Mouse (Mus musculus): ENCODE results near the gene Tex14. TPM values are rescaled to one million over a fixed set of nuclear protein-coding genes. Genes with fewer than 3 reads are reported as not detected.

Tex14 gene
- polyA plus RNA-seq, 1 experiment from 2014 or later, result not detected

DNA sequence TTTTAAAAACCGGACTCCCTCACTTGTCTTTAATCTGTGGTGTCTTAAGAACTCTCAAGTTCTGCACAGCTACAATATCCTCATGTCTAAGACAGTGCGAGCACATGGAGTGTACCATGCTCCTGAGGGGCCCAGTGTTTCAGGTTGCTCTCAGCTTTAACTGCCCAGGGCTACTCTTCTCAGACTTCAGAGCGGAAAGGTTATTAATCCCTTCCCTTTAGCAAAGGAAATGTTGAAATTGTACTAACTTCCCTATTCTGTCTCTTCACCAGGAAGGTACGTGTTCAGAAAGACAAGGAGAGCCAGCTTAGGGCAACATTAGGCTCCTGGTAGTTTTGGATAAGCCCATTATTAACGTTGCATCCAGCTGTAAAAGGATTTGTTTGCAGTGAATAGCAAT is 118.6 kb downstream of the Tex14 start:
- no peaks in the 10 kb centered on the region for H3K27me3 ChIP-seq (ENCODE audit: control insufficient read depth, insufficient read depth, low read length)
- no peak overlapping the region for H3K4me2 ChIP-seq (replicated peaks; ENCODE audit: low read depth, low read length)
- no peaks in the 10 kb centered on the region for H3K36me3 ChIP-seq (ENCODE audit: control insufficient read depth, insufficient read depth, low read length)
- no peak overlapping the region for H3K27ac ChIP-seq (ENCODE audit: low read depth, low read length)
- no peak for DNase-seq (ENCODE audit: low spot score)
- H3K9me3 ChIP-seq (ENCODE audit: control insufficient read depth, low read length), result no peaks in the 10 kb centered on the region
- WGBS, result 73% methylated on average over 5 of the region's 5 CpGs
- no peak for ATAC-seq (ENCODE audit: low FRiP score)
- no peak overlapping the region for H3K4me3 ChIP-seq (ENCODE audit: low read depth, low read length)
- H3K9ac ChIP-seq (ENCODE audit: low read depth, low read length), result no peak overlapping the region
- no peaks in the 10 kb centered on the region for H3K4me1 ChIP-seq (replicated peaks; ENCODE audit: control insufficient read depth, insufficient read depth, low read length)

DNA sequence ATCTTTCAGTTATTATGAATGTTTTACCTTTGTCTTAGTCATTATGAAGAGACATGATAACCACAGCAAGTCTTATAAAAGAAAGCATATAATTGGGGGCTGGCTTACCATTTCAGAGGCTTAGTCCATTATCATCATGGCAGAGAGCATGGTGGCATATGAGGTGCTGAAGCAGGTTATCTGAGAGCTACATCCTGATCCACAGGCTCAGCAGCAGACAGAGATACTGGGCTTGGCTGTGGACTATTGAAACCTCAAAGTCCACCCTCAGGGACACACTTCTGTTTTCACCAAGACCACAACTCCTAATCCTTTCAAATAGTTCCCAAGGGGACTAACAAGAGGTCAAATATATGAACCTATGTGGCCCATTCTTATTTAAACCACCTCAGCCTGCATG is 119.1 kb downstream of the Tex14 start:
- DNase-seq (ENCODE audit: low spot score) (no peak), ATAC-seq (ENCODE audit: low FRiP score) (no peak)
- H3K4me1 ChIP-seq (replicated peaks; ENCODE audit: control insufficient read depth, insufficient read depth, low read length), result no peaks in the 10 kb centered on the region
- no peak overlapping the region for H3K9ac ChIP-seq (ENCODE audit: low read depth, low read length)
- no peaks in the 10 kb centered on the region for H3K27me3 ChIP-seq (ENCODE audit: control insufficient read depth, insufficient read depth, low read length)
- no peaks in the 10 kb centered on the region for H3K36me3 ChIP-seq (ENCODE audit: control insufficient read depth, insufficient read depth, low read length)
- no peak overlapping the region for H3K4me2 ChIP-seq (replicated peaks; ENCODE audit: low read depth, low read length)
- H3K27ac ChIP-seq (ENCODE audit: low read depth, low read length), result no peak overlapping the region
- H3K9me3 ChIP-seq (ENCODE audit: control insufficient read depth, low read length), result no peaks in the 10 kb centered on the region
- H3K4me3 ChIP-seq (ENCODE audit: low read depth, low read length), result no peak overlapping the region

- no peak overlapping the region for H3K4me2 ChIP-seq (replicated peaks; ENCODE audit: low read depth, low read length)
- H3K4me3 ChIP-seq (ENCODE audit: low read depth, low read length), result no peak overlapping the region
- no peaks in the 10 kb centered on the region for H3K4me1 ChIP-seq (replicated peaks; ENCODE audit: control insufficient read depth, insufficient read depth, low read length)
- H3K9me3 ChIP-seq (ENCODE audit: control insufficient read depth, low read length), result no peaks in the 10 kb centered on the region
- DNase-seq (ENCODE audit: low spot score) (no peak), ATAC-seq (ENCODE audit: low FRiP score) (no peak)
- no peaks in the 10 kb centered on the region for H3K36me3 ChIP-seq (ENCODE audit: control insufficient read depth, insufficient read depth, low read length)
- H3K27ac ChIP-seq (ENCODE audit: low read depth, low read length), result no peak overlapping the region
- no peaks in the 10 kb centered on the region for H3K27me3 ChIP-seq (ENCODE audit: control insufficient read depth, insufficient read depth, low read length)
- H3K9ac ChIP-seq (ENCODE audit: low read depth, low read length), result no peak overlapping the region
These were observed 119.9 kb downstream of the Tex14 start for GRCm38 (mm10) chr11:87524780-87525179.

DNA sequence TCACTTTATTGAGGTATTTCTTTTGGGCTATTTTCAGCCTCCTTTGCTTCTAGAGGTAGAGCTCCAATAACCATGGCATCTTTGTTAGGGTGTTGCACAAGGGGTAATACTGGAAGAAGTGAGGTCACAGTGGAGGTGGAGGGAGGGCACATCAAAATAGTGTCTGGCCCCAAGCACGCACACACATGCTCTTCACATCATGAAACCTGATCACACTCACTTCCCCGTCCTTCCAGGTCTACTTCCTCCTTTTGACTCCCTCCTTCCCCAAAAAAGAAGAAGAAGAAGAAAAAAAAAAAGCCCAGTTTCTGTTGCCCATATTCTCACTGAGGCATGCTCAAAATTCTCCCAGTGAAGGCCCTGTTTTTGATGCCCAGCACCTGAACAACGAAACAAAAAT is 122.5 kb downstream of the Tex14 start:
- no peaks in the 10 kb centered on the region for H3K9me3 ChIP-seq (ENCODE audit: control insufficient read depth, low read length)
- H3K27ac ChIP-seq (ENCODE audit: low read depth, low read length), result no peak overlapping the region
- no peaks in the 10 kb centered on the region for H3K4me1 ChIP-seq (replicated peaks; ENCODE audit: control insufficient read depth, insufficient read depth, low read length)
- DNase-seq (ENCODE audit: low spot score), result no peak
- ATAC-seq (ENCODE audit: low FRiP score), result no peak
- no peaks in the 10 kb centered on the region for H3K36me3 ChIP-seq (ENCODE audit: control insufficient read depth, insufficient read depth, low read length)
- no peaks in the 10 kb centered on the region for H3K27me3 ChIP-seq (ENCODE audit: control insufficient read depth, insufficient read depth, low read length)
- no peak overlapping the region for H3K9ac ChIP-seq (ENCODE audit: low read depth, low read length)
- no peak overlapping the region for H3K4me3 ChIP-seq (ENCODE audit: low read depth, low read length)
- WGBS, result 60% methylated on average over 3 of the region's 3 CpGs
- no peak overlapping the region for H3K4me2 ChIP-seq (replicated peaks; ENCODE audit: low read depth, low read length)

- 64% methylated on average over 4 of the region's 4 CpGs for WGBS
- Histone ChIP-seq H3K9ac (ENCODE audit: low read depth, low read length) (no peak overlapping the region), H3K4me1 (replicated peaks; ENCODE audit: control insufficient read depth, insufficient read depth, low read length) (no peaks in the 10 kb centered on the region), H3K4me3 (ENCODE audit: low read depth, low read length) (no peak overlapping the region), H3K27me3 (ENCODE audit: control insufficient read depth, insufficient read depth, low read length) (no peaks in the 10 kb centered on the region), H3K4me2 (replicated peaks; ENCODE audit: low read depth, low read length) (no peak overlapping the region), H3K9me3 (ENCODE audit: control insufficient read depth, low read length) (no peaks in the 10 kb centered on the region), H3K27ac (ENCODE audit: low read depth, low read length) (no peak overlapping the region), H3K36me3 (ENCODE audit: control insufficient read depth, insufficient read depth, low read length) (no peaks in the 10 kb centered on the region)
- ATAC-seq (ENCODE audit: low FRiP score), result no peak
- DNase-seq (ENCODE audit: low spot score), result peak; percentile 5
These were observed 123.1 kb downstream of the Tex14 start for GRCm38 (mm10) chr11:87527990-87528389.

DNA sequence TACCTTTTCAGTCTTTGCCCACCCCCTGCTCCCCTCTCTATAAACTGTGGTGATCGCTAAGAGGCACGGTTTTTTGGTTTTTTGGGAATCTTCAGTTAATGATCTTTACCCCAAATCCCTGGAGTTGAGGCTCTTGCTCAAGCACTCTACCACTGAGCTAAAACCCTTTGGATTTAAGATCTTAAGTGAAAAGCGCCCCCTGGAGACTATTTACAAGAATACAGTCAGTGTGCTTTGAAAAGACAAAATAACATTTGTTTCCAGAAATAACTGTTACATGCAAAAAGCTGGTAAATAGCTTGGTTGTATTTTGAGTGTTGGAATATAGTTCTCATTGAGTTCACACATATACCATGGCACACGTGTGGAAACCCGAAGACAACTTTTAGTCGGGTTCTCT is 126.8 kb downstream of the Tex14 start:
- H3K4me3 ChIP-seq (ENCODE audit: low read depth, low read length), result no peak overlapping the region
- no peak overlapping the region for H3K27ac ChIP-seq (ENCODE audit: low read depth, low read length)
- no peak overlapping the region for H3K9ac ChIP-seq (ENCODE audit: low read depth, low read length)
- no peaks in the 10 kb centered on the region for H3K36me3 ChIP-seq (ENCODE audit: control insufficient read depth, insufficient read depth, low read length)
- peak; percentile 25 for DNase-seq (ENCODE audit: low spot score)
- no peaks in the 10 kb centered on the region for H3K9me3 ChIP-seq (ENCODE audit: control insufficient read depth, low read length)
- H3K27me3 ChIP-seq (ENCODE audit: control insufficient read depth, insufficient read depth, low read length), result no peaks in the 10 kb centered on the region
- WGBS, result 53% methylated on average over 6 of the region's 6 CpGs
- ATAC-seq (ENCODE audit: low FRiP score), result no peak
- H3K4me2 ChIP-seq (replicated peaks; ENCODE audit: low read depth, low read length), result no peak overlapping the region
- H3K4me1 ChIP-seq (replicated peaks; ENCODE audit: control insufficient read depth, insufficient read depth, low read length), result no peaks in the 10 kb centered on the region

DNA sequence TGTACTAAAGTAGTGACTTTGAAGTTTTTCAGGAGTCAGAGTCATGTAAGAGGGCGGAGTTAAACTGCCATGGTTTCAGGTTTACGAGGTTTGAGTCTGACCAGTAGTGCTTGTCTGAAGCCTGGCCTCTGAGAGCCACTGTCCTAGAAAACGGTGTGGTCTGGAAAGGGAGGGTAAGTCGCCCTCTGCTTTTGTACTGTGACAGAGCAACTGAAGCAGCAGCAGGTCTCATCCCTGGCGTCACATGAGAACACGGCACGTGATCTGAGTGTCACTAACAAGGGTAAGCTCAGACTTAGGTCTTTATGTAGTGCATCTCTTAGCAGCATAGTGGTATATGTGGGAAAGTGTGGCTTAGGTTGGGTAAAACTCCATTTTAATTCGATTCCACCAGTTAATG is 137.4 kb downstream of the Tex14 start:
- Histone ChIP-seq H3K27ac (ENCODE audit: low read depth, low read length) (no peak overlapping the region), H3K4me2 (replicated peaks; ENCODE audit: low read depth, low read length) (no peak overlapping the region), H3K9ac (ENCODE audit: low read depth, low read length) (no peak overlapping the region), H3K27me3 (ENCODE audit: control insufficient read depth, insufficient read depth, low read length) (no peaks in the 10 kb centered on the region), H3K4me1 (replicated peaks; ENCODE audit: control insufficient read depth, insufficient read depth, low read length) (no peaks in the 10 kb centered on the region), H3K9me3 (ENCODE audit: control insufficient read depth, low read length) (no peaks in the 10 kb centered on the region), H3K36me3 (ENCODE audit: control insufficient read depth, insufficient read depth, low read length) (no peaks in the 10 kb centered on the region), H3K4me3 (ENCODE audit: low read depth, low read length) (no peak overlapping the region)
- ATAC-seq (ENCODE audit: low FRiP score) (no peak), DNase-seq (ENCODE audit: low spot score) (no peak)
- 42% methylated on average over 8 of the region's 8 CpGs for WGBS

GRCm38 (mm10) chr11:87542906-87543305 is 138.0 kb downstream of the Tex14 start:
- 58% methylated on average over 3 of the region's 3 CpGs for WGBS
- H3K27ac ChIP-seq (ENCODE audit: low read depth, low read length), result no peak overlapping the region
- H3K9me3 ChIP-seq (ENCODE audit: control insufficient read depth, low read length), result no peaks in the 10 kb centered on the region
- H3K36me3 ChIP-seq (ENCODE audit: control insufficient read depth, insufficient read depth, low read length), result no peaks in the 10 kb centered on the region
- no peak for DNase-seq (ENCODE audit: low spot score)
- no peak for ATAC-seq (ENCODE audit: low FRiP score)
- no peaks in the 10 kb centered on the region for H3K4me1 ChIP-seq (replicated peaks; ENCODE audit: control insufficient read depth, insufficient read depth, low read length)
- no peak overlapping the region for H3K4me3 ChIP-seq (ENCODE audit: low read depth, low read length)
- H3K9ac ChIP-seq (ENCODE audit: low read depth, low read length), result no peak overlapping the region
- H3K4me2 ChIP-seq (replicated peaks; ENCODE audit: low read depth, low read length), result no peak overlapping the region
- no peaks in the 10 kb centered on the region for H3K27me3 ChIP-seq (ENCODE audit: control insufficient read depth, insufficient read depth, low read length)

DNA sequence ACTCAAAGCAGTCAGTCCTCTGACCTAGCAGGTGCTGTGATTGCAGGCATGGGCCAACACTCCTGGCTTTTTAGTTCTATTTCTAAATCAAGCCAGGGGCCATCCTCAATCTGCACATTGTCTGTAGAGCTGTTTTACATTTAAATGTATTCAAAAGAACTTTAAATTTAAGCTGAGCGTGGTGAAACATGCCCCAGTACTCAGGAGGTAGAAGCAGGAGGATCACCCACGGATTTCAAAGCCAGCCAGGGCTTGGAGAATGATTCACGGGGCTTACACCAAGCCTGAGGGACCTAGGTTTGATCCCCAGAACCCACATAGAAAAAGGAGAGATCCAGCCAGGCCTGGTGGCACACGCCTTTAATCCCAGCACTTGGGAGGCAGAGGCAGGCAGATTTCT is 148.5 kb downstream of the Tex14 start:
- Histone ChIP-seq H3K4me1 (replicated peaks; ENCODE audit: control insufficient read depth, insufficient read depth, low read length) (no peaks in the 10 kb centered on the region), H3K4me2 (replicated peaks; ENCODE audit: low read depth, low read length) (no peak overlapping the region), H3K27ac (ENCODE audit: low read depth, low read length) (no peak overlapping the region), H3K4me3 (ENCODE audit: low read depth, low read length) (no peak overlapping the region), H3K9me3 (ENCODE audit: control insufficient read depth, low read length) (no peaks in the 10 kb centered on the region), H3K27me3 (ENCODE audit: control insufficient read depth, insufficient read depth, low read length) (no peaks in the 10 kb centered on the region), H3K9ac (ENCODE audit: low read depth, low read length) (no peak overlapping the region), H3K36me3 (ENCODE audit: control insufficient read depth, insufficient read depth, low read length) (no peaks in the 10 kb centered on the region)
- ATAC-seq (ENCODE audit: low FRiP score) (no peak), DNase-seq (ENCODE audit: low spot score) (no peak)
- 73% methylated on average over 4 of the region's 4 CpGs for WGBS

All from hindbrain, embryonic 11.5 days (tissue).